Mouse (Mus musculus): ENCODE measurements around the gene Nos2. TPM values are rescaled to one million over a fixed set of nuclear protein-coding genes. Genes with fewer than 3 reads are reported as not detected.

The Nos2 gene
- polyA plus RNA-seq, 1 experiment, result not detected

- Histone ChIP-seq H3K4me1 (ENCODE audit: control insufficient read depth) (no peaks in the 10 kb centered on the region; the same call in 1 of the 2 replicates), H3K27me3 (ENCODE audit: control insufficient read depth) (peaks cover 10% of the 10 kb centered on the region), H3K36me3 (ENCODE audit: control insufficient read depth) (no peaks in the 10 kb centered on the region), H3K4me3 (replicated peaks) (no peak overlapping the region), H3K9me3 (ENCODE audit: control insufficient read depth, low read length) (no peaks in the 10 kb centered on the region)
- TF ChIP-seq GATA1 (IDR thresholded peaks at IDR 0.05; ENCODE audit: low read length), result no peak
- TF ChIP-seq TAL1 (IDR thresholded peaks at IDR 0.05; ENCODE audit: low read length), result no peak
These were observed 29.8 kb downstream of the Nos2 start for GRCm38 (mm10) chr11:78950365-78950764.

- H3K4me1 ChIP-seq (ENCODE audit: control insufficient read depth), result no peaks in the 10 kb centered on the region; the same call in 1 of the 2 replicates
These were observed 31.9 kb downstream of the Nos2 start for GRCm38 (mm10) chr11:78952467-78952866.

GRCm38 (mm10) chr11:78956260-78956659 is 35.7 kb downstream of the Nos2 start:
- peaks cover 13% of the 10 kb centered on the region for H3K27me3 ChIP-seq (ENCODE audit: control insufficient read depth)
- no peak overlapping the region for H3K4me3 ChIP-seq (replicated peaks)
- no peaks in the 10 kb centered on the region for H3K36me3 ChIP-seq (ENCODE audit: control insufficient read depth)
- no peak for TF ChIP-seq TAL1 (IDR thresholded peaks at IDR 0.05; ENCODE audit: low read length)
- H3K4me1 ChIP-seq (ENCODE audit: control insufficient read depth), result no peaks in the 10 kb centered on the region; the same call in 1 of the 2 replicates
- no peaks in the 10 kb centered on the region for H3K9me3 ChIP-seq (ENCODE audit: control insufficient read depth, low read length)

More at GRCm38 (mm10) chr11:78952467-78952866, 31.9 kb downstream of the Nos2 start:
- no peaks in the 10 kb centered on the region for H3K36me3 ChIP-seq (ENCODE audit: control insufficient read depth)
- TF ChIP-seq GATA1 (IDR thresholded peaks at IDR 0.05; ENCODE audit: low read length) (no peak), TAL1 (IDR thresholded peaks at IDR 0.05; ENCODE audit: low read length) (no peak)
- H3K27me3 ChIP-seq (ENCODE audit: control insufficient read depth), result peaks cover 13% of the 10 kb centered on the region
- no peak overlapping the region for H3K4me3 ChIP-seq (replicated peaks)
- H3K9me3 ChIP-seq (ENCODE audit: control insufficient read depth, low read length), result no peaks in the 10 kb centered on the region

- Histone ChIP-seq H3K36me3 (ENCODE audit: control insufficient read depth) (no peaks in the 10 kb centered on the region; the same call in 1 of the 2 replicates), H3K9me3 (ENCODE audit: control insufficient read depth, low read length) (no peaks in the 10 kb centered on the region), H3K4me1 (ENCODE audit: control insufficient read depth) (no peaks in the 10 kb centered on the region), H3K4me3 (replicated peaks) (no peak overlapping the region), H3K27me3 (ENCODE audit: control insufficient read depth) (peaks cover 2% of the 10 kb centered on the region; the same call in 1 of the 2 replicates)
- TF ChIP-seq GATA1 (IDR thresholded peaks at IDR 0.05; ENCODE audit: low read length) (no peak), TAL1 (IDR thresholded peaks at IDR 0.05; ENCODE audit: low read length) (no peak)
These were observed 38.8 kb downstream of the Nos2 start for GRCm38 (mm10) chr11:78959367-78959766.

GRCm38 (mm10) chr11:78959841-78960520 is 39.4 kb downstream of the Nos2 start:
- Histone ChIP-seq H3K4me3 (replicated peaks) (no peak overlapping the region), H3K36me3 (ENCODE audit: control insufficient read depth) (no peaks in the 10 kb centered on the region; the same call in 1 of the 2 replicates), H3K27me3 (ENCODE audit: control insufficient read depth) (peaks cover 2% of the 10 kb centered on the region; the same call in 1 of the 2 replicates), H3K4me1 (ENCODE audit: control insufficient read depth) (no peaks in the 10 kb centered on the region), H3K9me3 (ENCODE audit: control insufficient read depth, low read length) (no peaks in the 10 kb centered on the region)
- TF ChIP-seq GATA1 (IDR thresholded peaks at IDR 0.05; ENCODE audit: low read length) (no peak), TAL1 (IDR thresholded peaks at IDR 0.05; ENCODE audit: low read length) (no peak)

- TF ChIP-seq TAL1 (IDR thresholded peaks at IDR 0.05; ENCODE audit: low read length), result no peak
- TF ChIP-seq GATA1 (IDR thresholded peaks at IDR 0.05; ENCODE audit: low read length), result no peak
- peaks cover 2% of the 10 kb centered on the region; the same call in 1 of the 2 replicates for H3K27me3 ChIP-seq (ENCODE audit: control insufficient read depth)
- H3K4me3 ChIP-seq (replicated peaks), result no peak overlapping the region
- peaks cover 2% of the 10 kb centered on the region; the same call in 1 of the 2 replicates for H3K36me3 ChIP-seq (ENCODE audit: control insufficient read depth)
- no peaks in the 10 kb centered on the region for H3K4me1 ChIP-seq (ENCODE audit: control insufficient read depth)
- H3K9me3 ChIP-seq (ENCODE audit: control insufficient read depth, low read length), result no peaks in the 10 kb centered on the region
These were observed 40.6 kb downstream of the Nos2 start for GRCm38 (mm10) chr11:78961221-78961620.

- no peak overlapping the region for H3K4me3 ChIP-seq (replicated peaks)
- peaks cover 10% of the 10 kb centered on the region; the same call in 1 of the 2 replicates for H3K36me3 ChIP-seq (ENCODE audit: control insufficient read depth)
- no peaks in the 10 kb centered on the region for H3K27me3 ChIP-seq (ENCODE audit: control insufficient read depth)
- H3K9me3 ChIP-seq (ENCODE audit: control insufficient read depth, low read length), result no peaks in the 10 kb centered on the region
- H3K4me1 ChIP-seq (ENCODE audit: control insufficient read depth), result no peaks in the 10 kb centered on the region
- TF ChIP-seq GATA1 (IDR thresholded peaks at IDR 0.05; ENCODE audit: low read length) (no peak), TAL1 (IDR thresholded peaks at IDR 0.05; ENCODE audit: low read length) (no peak)
These were observed 46.8 kb downstream of the Nos2 start for GRCm38 (mm10) chr11:78967371-78967770.

- TF ChIP-seq TAL1 (IDR thresholded peaks at IDR 0.05; ENCODE audit: low read length), result no peak
- no peak for TF ChIP-seq GATA1 (IDR thresholded peaks at IDR 0.05; ENCODE audit: low read length)
- Histone ChIP-seq H3K4me1 (ENCODE audit: control insufficient read depth) (no peaks in the 10 kb centered on the region), H3K36me3 (ENCODE audit: control insufficient read depth) (peaks cover 10% of the 10 kb centered on the region; the same call in 1 of the 2 replicates), H3K27me3 (ENCODE audit: control insufficient read depth) (no peaks in the 10 kb centered on the region), H3K4me3 (replicated peaks) (no peak overlapping the region), H3K9me3 (ENCODE audit: control insufficient read depth, low read length) (no peaks in the 10 kb centered on the region)
These were observed 47.5 kb downstream of the Nos2 start for GRCm38 (mm10) chr11:78968121-78968520.

- TF ChIP-seq TAL1 (IDR thresholded peaks at IDR 0.05; ENCODE audit: low read length) (no peak), GATA1 (IDR thresholded peaks at IDR 0.05; ENCODE audit: low read length) (no peak)
- Histone ChIP-seq H3K36me3 (ENCODE audit: control insufficient read depth) (peaks cover 12% of the 10 kb centered on the region; the same call in 1 of the 2 replicates), H3K4me3 (replicated peaks) (no peak overlapping the region), H3K9me3 (ENCODE audit: control insufficient read depth, low read length) (no peaks in the 10 kb centered on the region), H3K4me1 (ENCODE audit: control insufficient read depth) (0 out of 2 replicates have a peak, but pooled peaks cover 1% of the 10 kb centered on the region), H3K27me3 (ENCODE audit: control insufficient read depth) (no peaks in the 10 kb centered on the region)
These were observed 50.5 kb downstream of the Nos2 start for GRCm38 (mm10) chr11:78971096-78971495.
